Mouse (Mus musculus): ENCODE measurements at regions not wholly inside any gene's neighbourhood (a gene's known extent, or its start where the extent isn't known, plus 50 kb on each side); places are given as distances from the start of the nearest gene placed in this dataset.

DNA sequence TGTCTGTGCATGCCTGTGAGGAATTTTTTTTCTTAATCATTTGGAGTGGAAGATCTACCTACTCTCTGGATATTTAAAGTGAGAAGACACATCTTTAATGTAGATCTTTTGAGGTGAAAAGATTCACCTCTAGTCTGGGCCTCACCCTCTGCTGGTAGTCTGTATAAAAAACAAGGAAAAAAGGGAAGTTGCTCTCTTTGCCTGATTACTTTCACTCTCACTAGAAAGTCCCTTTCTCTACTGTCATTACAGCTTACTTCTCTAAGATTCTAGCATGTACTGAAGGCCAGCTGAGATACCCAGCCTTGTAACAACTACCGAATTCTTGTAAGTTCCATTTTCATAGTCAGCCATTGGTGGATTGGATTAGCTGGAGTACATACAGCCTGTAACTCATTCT, 3791.9 kb downstream of the 9330182O14Rik start:
- no peak for DNase-seq (ENCODE audit: low read depth, low spot score)

DNA sequence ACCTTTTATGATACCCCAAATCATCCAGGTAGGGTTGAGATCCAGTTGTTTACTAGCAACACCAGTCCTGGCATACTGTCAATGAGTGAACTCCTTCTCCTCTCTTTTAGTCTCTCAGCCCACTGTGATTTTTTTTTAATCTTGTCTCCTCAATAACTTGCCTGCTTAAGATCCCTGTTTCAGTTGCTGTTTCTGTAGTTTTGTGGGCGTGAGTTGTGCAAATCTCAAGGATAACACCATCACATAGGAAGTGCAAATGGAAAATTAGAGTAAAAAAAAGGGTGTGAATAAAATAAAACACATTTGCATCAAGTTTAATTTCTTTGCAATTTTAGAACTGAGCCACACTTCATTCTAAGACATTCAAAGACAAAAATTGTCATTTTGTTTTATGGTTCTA, 3799.4 kb downstream of the 9330182O14Rik start:
- DNase-seq (ENCODE audit: low read depth, low spot score) = no peak

DNA sequence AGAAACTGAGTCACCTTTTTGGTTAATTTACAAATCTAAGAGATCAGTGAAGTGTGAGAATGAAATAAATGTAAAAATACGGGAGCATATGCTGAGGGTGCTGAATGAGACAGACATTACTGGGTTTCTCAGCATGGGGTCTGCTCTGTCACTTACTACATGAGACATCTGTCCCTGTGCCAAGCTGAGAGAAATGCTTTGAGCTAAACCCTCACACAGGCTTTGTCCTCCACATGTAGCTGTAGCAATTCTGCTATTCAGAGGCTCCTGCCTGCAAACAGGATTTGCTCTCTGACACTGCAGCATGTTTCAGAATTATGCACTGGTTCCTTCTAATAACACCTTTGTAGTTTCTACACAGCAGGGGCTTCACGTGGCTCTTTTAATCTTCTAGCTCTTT, 3806.3 kb downstream of the 9330182O14Rik start:
- no peak for DNase-seq (ENCODE audit: low read depth, low spot score)

DNA sequence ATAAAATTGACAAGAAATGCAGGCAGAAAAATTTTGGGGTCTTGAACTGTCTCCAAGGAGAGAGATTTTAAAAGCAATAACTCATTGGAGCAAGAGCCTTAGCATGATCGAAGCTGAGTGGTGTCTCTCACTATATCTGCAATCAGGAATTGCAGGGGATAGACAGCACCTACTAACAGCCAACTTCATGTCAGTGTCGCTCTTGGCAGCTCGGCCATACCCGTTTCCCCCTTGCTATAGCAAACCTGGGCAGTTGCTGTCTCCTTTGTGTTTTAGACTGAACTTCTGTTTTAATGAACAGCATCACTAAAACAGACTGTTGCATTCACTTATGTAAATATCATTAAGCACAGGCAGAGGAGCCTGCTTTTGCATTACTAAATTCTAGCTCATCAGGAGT, 3806.7 kb downstream of the 9330182O14Rik start:
- no peak for DNase-seq (ENCODE audit: low read depth, low spot score)

DNA sequence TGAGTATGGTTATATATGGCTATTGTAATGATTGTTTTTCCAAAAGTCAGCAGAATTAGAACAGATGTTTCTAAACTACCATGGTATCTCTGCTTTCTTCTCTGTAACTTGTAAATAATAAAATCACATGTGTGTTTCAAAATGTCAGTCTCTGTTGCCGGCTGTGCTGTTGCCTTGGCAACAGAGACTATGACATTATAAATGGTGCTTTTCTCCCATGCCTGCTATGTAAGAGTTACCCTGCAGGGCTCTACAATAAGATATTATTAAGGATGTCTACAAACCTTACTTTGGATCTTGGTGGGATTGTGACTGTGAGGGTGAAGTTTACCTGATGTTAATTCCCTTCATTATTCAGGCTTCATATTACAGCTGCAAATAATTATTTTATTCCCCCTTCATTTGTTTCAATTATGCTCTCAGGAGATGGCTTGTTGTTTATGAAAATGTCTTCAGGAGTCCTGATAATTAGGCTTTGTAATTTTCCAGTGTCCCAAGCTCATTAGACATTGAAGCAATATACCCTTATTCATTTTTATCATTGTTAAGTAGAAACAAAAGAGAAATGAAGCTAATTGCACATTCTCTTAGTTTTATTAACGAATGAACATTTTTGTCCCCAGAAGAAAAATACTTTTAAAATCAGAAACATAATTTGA, 3808.0 kb downstream of the 9330182O14Rik start:
- DNase-seq (ENCODE audit: low read depth, low spot score) = no peak

DNA sequence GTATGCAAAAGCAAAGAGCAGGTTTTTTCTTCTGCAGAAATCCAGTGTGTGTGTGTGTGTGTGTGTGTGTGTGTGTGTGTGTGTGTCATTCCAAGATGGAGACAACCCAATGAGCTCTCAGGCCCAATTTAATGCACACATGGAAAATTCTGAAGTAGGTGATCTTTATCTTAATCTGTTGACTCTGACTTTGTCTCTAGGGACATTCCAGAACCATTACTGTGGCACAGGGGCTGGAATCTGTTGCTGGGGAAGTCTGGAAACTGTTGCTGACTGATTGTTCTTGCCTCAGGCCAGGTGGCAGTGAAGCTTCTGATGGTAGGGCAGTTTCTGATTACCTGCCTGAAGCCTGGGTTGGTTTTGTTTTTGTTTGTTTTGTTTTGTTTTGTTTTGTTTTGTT, 3850.8 kb downstream of the 9330182O14Rik start:
- no peak for DNase-seq (ENCODE audit: low read depth, low spot score)

DNA sequence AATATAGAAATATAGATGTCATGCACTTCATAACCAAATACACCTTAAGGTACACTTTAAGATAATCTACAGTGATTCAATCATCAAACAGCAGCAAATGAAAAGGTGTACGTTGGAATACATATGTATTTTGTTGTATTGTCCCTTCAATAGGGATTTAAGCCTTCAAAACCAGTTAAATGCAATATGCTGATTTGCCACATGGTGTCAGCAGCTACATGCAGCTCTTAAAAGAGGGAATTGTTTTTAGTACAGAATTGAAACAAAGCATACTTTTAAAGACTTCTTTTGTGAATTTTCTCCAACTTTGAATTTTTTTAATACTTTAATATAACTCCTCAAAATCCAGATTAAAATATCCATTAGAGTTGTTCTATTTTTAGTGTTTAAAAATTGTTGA, 3857.1 kb downstream of the 9330182O14Rik start:
- DNase-seq (ENCODE audit: low read depth, low spot score) = peak; percentile 46

DNA sequence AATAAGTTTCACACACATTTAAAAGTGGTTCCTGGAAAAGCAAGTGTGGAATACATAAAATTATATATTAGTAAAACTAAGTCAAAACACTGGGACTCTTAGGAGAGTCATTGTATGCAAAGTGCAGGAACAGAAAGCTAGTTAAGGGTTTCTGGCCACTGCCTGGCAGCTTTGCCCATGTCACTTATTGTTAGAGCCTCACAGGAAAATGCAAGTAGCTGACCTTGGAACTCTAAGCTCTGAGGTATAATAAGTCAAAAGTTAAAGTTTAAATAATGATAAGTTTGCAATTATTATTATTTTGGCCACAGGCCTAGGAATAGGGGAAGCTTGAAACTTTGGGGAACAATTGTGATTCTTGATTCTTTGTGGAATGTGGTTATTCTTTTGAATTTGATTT, 3858.8 kb downstream of the 9330182O14Rik start:
- DNase-seq (ENCODE audit: low read depth, low spot score) = no peak

DNA sequence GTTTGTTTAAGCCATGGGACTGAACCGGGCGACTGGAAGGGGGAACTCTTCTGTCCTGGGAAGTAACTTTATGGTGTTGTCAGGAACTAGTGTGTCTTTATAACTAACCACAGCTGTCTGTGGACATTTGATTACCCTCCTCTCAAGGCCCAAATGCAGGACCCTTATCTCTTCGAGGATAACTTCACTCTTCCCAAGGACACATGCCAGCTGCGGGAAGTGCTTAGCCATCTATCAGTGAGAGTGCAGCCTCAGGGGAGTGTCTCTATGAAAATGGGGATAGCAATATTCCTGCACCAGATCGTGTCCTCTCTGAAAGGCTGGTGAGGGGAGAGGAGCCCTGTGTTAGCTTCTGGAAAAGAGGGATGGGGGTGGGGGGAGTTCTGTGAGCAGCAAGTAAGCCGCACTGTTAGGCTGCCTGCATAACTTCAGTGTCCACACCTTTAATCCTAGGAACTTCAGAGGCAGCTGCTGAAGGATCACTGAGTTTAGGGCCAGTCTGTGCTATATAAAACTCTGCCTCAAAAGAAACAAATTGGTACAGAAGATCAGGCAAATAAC, 3892.4 kb downstream of the 9330182O14Rik start:
- DNase-seq (ENCODE audit: low read depth, low spot score) = no peak

DNA sequence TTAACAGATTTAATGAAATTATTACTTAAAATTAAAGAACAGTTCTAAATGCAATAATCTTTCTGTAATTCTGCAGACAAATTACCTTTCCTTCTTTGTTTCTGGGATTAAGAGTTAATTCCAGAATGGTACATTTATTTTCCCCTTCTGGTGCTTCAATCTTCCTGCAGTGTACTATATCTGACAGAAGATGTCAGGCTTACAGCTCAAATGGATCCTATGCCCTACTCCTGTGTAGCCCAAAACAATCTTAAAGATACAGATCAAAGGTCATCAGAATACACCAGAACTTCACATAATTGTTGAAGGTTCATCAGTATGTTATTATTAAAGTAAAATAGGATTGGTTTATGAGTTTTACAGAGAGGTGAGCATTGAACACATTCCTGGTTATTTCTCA, 3901.7 kb downstream of the 9330182O14Rik start:
- no peak for DNase-seq (ENCODE audit: low read depth, low spot score)

DNA sequence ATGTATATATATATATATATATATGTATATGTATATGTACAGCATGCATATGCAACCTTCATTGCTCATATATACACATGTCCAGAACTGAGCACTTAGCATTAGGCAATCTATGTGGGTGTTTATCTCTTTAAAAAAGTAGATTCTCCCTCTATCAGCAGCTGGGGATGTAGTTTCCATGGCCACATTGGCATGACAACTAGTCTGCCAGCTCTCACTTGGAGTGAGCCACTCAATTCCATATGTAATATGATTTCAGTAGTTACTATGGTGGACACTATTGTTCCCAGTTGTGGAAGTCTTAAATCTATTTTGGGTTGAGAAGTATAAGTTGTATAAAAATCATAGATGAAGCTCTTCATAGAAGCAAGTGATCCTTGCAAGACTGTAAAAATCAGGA, 3903.7 kb downstream of the 9330182O14Rik start:
- DNase-seq (ENCODE audit: low read depth, low spot score) = no peak

DNA sequence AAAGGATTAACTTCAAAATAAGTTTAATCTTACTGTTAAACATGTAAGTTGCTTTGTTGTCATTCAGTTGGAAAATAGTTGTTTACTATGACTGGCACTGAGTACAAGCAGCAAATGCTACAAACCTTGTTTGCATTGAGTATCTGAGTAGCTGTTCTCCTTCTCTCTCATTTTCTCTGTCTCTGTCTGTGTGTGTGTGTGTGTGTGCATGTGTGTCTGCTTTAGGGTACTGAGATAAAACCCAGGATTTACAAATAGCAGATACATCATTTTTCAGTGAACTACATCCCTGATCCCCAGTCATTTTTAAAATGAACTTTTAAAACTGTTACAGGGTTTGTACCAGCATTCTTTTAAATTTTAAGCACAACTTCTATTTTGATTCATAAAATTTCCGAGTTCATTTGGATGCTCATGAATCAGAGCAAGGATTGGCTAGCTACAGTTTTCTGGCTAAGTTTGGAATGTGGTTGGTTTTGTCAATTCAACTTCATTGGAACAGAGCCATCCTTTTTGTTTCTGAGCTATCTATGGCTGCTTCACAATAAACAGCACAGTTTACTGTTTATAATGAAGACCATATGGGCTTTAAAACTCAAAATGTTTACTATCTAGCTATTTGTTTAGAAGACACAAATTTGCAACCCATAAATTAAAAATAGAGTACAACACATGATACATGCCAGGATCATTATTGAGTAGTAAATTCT, 3916.6 kb downstream of the 9330182O14Rik start:
- DNase-seq (ENCODE audit: low read depth, low spot score) = no peak

DNA sequence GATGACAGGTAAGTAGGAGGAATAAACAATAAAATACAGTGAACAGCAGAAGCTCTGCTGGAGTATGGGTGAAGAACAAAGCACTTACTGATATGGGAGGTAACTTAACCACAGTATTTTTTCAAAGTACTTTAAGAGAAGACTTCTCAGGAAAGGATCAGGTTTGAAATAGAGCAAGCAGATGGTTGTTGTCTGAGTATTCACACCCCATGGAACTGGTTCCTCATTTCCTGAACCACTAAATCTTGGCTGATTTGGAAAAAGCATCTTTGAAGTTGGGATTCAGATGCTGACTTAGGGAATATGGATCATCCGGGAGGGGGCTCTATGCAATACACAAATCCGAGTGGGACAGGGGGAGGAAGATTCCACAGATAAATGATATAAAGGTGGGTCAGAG, 3930.7 kb downstream of the 9330182O14Rik start:
- DNase-seq (ENCODE audit: low read depth, low spot score) = no peak

DNA sequence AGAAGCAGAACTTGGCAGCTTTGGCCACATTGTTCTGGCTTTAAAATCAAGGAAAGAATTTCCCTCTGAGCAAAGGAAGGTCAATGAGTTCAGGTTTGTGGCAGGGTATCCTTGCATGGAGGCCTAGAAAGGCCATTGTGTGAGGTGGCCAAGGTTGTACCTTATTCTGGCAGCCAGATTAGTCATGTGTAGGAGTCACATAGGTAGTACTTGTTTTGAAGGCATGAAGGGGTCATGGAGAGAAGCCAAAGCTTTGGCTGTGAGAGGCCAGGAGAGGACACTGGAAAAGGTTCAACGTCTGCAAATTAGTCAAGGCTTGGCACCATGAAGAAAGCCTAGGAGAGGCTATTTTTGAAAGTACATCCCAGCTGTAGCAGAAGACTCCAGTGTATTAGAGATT, 3949.5 kb downstream of the 9330182O14Rik start:
- no peak for DNase-seq (ENCODE audit: low read depth, low spot score)

DNA sequence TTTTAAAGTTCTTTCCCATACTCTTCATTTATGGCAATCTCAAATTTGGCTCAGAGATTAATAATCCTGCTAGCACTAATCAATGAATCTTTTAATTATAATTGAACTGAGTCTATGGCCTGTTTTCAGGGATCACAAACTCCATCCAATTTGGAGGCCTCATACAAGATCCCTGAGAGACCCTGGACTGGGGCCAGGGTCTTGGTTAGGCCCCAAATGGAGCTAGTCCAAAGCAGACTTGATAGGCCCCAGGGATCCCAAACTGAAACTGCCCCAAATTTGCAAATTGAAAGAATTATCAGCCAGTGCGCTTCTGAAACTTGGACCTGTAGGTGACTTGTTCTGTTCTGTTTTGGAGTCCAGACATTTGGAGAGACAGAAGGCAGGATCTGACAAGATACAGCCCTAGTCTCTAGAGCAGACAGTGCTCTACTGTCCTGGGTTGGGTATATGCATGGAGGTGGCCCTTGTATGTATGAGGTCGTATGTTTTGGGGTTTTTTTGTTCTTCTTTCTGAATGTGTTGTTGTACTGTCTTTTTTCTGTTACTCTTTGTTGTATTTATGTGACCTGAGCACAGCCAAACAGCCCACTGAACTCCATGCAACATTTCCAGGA, 3978.3 kb downstream of the 9330182O14Rik start:
- no peak for DNase-seq (ENCODE audit: low read depth, low spot score)

DNA sequence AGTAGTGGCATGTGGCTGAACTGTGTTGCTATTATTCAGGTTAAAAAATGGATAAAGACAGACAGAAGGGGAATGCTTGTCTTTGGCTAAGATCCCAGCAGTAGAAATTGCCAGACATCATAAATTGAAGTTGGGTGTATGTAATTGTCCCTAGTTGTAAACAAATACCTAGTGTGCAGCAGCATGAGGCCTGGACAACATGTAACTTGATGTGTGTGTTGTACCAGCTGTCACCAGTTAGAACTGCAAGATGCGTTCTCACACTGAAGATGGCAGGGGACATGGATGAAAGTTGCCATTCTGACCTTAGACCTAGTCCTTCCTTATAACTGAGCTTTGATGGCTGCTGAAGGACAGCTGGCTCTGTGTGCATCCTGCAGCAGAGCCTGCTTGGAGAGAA, 4000.0 kb downstream of the 9330182O14Rik start:
- DNase-seq (ENCODE audit: low read depth, low spot score) = no peak

All from R1 (cell line).